Mouse (Mus musculus): ENCODE measurements at regions not wholly inside any gene's neighbourhood (a gene's known extent, or its start where the extent isn't known, plus 50 kb on each side); places are given as distances from the start of the nearest gene placed in this dataset.

DNA sequence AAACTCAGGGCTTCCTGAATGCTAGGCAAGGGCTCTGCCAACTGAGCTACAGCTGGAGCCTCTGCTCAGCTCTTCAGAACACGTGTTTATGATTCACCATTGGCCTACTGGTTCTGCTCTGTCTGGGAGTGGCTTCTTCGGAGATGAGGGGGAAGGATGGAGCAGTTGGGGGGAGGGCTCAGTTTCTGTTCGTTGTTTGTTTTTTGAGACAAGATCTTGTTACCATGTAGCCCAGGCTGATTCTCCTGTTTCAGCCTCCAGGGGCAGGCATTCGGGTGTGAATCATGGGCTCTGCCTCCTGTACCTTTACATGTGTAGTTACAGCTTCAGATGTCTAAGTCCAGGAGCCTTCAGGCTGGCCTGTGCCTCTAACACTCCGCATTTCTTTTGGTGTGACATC, 285.3 kb upstream of the Gadl1 start:
- TF ChIP-seq POLR2A (IDR thresholded peaks at IDR 0.05; ENCODE audit: borderline replicate concordance, extremely low read depth, insufficient read depth, insufficient read length, poor library complexity, severe bottlenecking) (no peak), CTCF (IDR thresholded peaks at IDR 0.05; ENCODE audit: borderline replicate concordance, extremely low read depth, insufficient read depth, insufficient read length) (no peak)
- no peak for DNase-seq (ENCODE audit: low read depth)

DNA sequence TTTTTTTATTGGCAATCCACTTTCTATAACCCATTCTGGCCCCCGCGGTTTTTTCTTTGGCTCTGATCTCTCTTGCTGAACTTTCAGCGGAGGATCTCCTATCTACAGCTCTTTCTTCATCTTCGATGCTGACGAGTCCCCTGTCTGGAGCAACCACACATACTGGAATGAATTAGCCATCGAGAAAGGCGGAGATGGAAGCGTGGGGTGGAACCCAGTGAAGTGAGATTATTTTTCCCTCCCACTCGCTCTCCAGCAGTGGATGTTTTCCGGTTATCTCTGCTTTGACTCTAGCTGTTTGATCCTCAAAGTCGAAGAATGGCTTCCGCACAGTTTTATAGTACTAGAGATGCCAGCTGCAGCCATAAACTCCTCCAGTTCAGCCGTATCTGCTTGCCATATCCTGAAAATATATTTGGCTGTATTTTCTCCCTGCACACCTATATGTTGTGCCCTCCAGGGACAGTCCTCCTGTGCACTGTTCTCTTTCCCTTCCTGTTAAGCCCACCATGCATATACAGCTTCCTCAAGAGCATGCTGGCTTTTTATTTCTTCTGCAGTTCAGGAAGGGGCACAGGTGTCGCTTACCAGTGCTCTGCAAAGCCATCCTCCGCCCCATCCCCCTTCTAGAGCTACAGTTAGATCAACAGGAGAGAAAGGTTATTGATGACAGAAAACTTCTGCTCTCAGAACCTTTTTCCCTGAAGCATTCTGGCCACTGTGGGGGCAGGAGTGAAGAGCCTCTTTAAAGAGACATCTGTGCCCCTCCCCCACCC, 284.3 kb upstream of the Gadl1 start:
- no peak for DNase-seq (ENCODE audit: low read depth)
- TF ChIP-seq POLR2A (IDR thresholded peaks at IDR 0.05; ENCODE audit: borderline replicate concordance, extremely low read depth, insufficient read depth, insufficient read length, poor library complexity, severe bottlenecking) (no peak), CTCF (IDR thresholded peaks at IDR 0.05; ENCODE audit: borderline replicate concordance, extremely low read depth, insufficient read depth, insufficient read length) (no peak)

DNA sequence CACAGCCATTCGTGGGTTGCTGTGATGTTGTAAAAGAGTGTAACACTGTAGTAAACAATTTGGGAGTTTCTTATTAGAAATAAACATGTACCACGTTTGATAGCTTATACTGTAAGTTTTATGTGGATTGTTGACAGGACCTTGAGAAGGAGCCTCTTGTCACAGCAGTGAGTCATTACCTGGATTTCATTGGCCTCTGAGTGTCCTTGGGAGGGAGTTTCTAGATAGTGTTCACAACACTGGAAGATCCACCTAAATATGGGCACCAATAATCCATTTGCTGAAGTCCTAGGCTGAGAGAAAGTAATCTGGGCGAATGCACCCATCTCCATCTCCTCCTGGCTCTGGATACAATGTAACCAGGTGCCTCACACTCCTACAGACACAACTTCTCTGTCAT, 281.7 kb upstream of the Gadl1 start:
- no peak for TF ChIP-seq POLR2A (IDR thresholded peaks at IDR 0.05; ENCODE audit: borderline replicate concordance, extremely low read depth, insufficient read depth, insufficient read length, poor library complexity, severe bottlenecking)
- no peak for TF ChIP-seq CTCF (IDR thresholded peaks at IDR 0.05; ENCODE audit: borderline replicate concordance, extremely low read depth, insufficient read depth, insufficient read length)
- no peak for DNase-seq (ENCODE audit: low read depth)

DNA sequence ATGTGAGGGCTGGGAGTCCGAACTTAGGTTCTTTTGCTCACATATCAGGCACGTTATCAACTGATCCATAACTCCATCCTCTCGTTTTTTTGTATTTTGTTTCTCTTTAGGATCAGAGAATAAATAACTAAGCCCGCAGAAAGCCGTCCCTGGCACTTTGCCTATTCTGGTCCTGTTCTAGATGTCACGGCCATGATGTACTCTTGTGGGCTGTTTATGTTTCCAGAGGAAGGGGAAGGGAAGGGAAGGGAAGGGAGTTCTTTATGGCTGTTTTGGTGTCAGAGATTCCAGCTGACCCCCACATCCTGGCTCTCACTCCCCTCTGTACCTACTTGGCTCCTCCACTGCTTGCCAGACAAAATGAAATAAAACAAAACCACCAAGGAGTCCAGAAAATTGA, 272.1 kb upstream of the Gadl1 start:
- no peak for DNase-seq (ENCODE audit: low read depth)
- no peak for TF ChIP-seq POLR2A (IDR thresholded peaks at IDR 0.05; ENCODE audit: borderline replicate concordance, extremely low read depth, insufficient read depth, insufficient read length, poor library complexity, severe bottlenecking)
- no peak for TF ChIP-seq CTCF (IDR thresholded peaks at IDR 0.05; ENCODE audit: borderline replicate concordance, extremely low read depth, insufficient read depth, insufficient read length)

DNA sequence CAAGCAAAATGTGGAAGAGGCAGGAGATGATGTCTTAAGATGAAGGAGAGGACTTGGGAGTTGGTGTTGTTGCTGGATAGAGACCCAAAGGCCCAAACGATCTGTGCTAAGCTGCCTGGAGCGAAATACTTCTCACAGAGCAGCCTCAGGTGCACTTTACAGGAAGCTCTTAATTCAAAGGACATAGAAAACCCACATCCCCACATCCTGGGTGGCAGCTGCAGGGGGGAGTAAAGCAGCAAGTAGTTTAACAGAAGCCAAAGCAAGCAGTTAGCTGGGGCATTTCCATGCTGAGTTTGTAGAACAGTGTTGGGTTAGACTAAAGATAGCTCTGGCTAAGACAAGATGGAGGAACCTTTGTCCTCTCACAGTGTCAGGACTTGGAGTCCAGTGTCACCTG, 268.5 kb upstream of the Gadl1 start:
- no peak for DNase-seq (ENCODE audit: low read depth)
- TF ChIP-seq POLR2A (IDR thresholded peaks at IDR 0.05; ENCODE audit: borderline replicate concordance, extremely low read depth, insufficient read depth, insufficient read length, poor library complexity, severe bottlenecking) = no peak
- no peak for TF ChIP-seq CTCF (IDR thresholded peaks at IDR 0.05; ENCODE audit: borderline replicate concordance, extremely low read depth, insufficient read depth, insufficient read length)

DNA sequence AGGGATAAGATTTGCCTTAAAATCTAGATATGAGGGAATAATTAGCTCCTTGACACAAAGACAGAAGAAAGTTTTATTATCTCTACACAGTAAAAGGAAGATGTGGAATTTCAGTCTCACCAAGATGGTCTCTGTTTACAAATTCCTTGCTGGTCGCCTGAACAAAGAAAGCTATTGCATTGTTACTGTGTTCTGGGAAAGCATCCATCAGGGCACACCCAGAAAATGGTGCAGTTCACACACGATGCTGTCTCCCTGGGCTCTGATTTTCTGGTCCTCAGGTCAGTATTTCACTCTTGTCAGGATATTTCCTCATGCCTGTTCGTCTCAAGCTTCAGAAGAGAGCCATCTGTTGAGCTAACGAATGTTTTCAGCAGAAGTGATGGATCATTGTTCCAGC, 267.2 kb upstream of the Gadl1 start:
- no peak for TF ChIP-seq CTCF (IDR thresholded peaks at IDR 0.05; ENCODE audit: borderline replicate concordance, extremely low read depth, insufficient read depth, insufficient read length)
- TF ChIP-seq POLR2A (IDR thresholded peaks at IDR 0.05; ENCODE audit: borderline replicate concordance, extremely low read depth, insufficient read depth, insufficient read length, poor library complexity, severe bottlenecking) = no peak
- no peak for DNase-seq (ENCODE audit: low read depth)

DNA sequence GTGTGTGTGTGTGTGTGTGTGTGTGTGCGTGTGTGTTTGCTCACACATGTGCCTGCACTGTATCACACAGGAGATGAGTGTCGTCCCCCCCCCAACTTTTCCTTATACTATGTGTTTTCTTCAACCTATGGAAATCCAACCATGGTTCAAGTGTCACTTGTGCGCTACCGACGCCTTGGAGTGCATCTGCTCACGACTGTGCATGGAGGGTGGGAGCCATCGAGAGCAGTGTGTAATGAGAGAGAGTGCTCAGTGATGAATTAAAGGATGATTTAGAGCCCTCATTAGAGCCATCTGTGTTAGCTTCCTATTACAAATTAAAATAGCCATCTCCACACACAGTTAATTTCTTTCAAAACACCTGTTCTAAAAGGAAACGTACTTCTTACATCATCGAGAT, 264.3 kb upstream of the Gadl1 start:
- TF ChIP-seq POLR2A (IDR thresholded peaks at IDR 0.05; ENCODE audit: borderline replicate concordance, extremely low read depth, insufficient read depth, insufficient read length, poor library complexity, severe bottlenecking) = no peak
- TF ChIP-seq CTCF (IDR thresholded peaks at IDR 0.05; ENCODE audit: borderline replicate concordance, extremely low read depth, insufficient read depth, insufficient read length) = no peak
- peak; percentile 53 for DNase-seq (ENCODE audit: low read depth)

DNA sequence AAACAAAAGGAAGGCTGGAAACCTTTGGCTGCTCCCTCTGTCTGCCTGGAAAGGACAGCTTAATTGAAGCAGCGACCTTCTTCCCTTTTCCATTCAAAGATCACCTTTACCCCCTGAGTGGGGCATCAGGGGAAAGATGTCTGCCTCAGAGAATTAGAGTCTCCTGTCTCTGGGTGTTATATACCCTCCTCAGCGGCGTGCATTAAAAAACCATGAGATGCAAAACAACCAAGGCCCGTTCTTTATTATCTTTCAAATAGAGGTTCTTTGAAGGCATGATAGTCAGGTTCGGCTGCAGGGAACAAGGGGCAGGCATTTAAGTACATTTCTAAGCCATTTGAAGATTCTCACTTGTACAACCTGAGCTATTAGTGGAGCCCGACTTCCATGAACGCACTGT, 263.0 kb upstream of the Gadl1 start:
- no peak for DNase-seq (ENCODE audit: low read depth)
- no peak for TF ChIP-seq POLR2A (IDR thresholded peaks at IDR 0.05; ENCODE audit: borderline replicate concordance, extremely low read depth, insufficient read depth, insufficient read length, poor library complexity, severe bottlenecking)
- TF ChIP-seq CTCF (IDR thresholded peaks at IDR 0.05; ENCODE audit: borderline replicate concordance, extremely low read depth, insufficient read depth, insufficient read length) = no peak

DNA sequence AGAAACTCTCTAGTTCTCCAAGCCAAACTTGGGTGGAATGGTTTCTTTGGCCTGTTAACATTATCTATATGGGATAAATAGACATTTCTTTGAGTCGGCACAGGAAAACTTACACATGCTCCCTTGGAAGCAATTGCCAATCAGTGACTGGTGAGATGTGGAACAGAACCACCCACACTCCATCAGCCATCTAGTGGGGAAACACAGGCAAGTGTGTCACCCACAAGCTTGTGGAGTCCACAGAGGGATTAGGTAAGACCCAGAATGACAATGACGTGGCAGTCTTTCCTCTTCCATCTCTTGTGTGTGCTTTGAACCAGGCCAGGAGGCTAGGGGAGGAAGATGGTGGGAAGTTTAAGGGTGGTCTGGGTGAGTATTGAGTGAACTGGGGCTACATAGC, 257.5 kb upstream of the Gadl1 start:
- TF ChIP-seq POLR2A (IDR thresholded peaks at IDR 0.05; ENCODE audit: borderline replicate concordance, extremely low read depth, insufficient read depth, insufficient read length, poor library complexity, severe bottlenecking) = no peak
- DNase-seq (ENCODE audit: low read depth) = no peak

DNA sequence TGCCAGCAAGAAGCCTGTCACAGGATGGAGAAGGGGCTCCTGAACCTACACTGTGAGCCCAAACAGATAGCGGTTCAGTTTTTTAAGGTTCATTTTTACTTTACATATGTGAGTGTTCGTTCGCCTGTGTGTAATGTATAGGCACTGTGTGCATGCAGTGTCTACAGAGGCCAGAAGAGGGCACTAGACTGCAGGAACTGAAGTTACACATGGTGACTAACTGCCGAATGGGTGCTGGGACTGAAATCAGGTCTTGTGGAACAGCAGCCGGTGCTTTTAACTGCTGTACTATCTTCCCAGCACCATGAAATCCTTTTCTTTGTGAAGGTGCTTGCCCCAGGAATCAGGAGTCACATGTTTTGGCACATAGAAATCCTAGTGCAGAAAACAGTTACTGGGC, 256.1 kb upstream of the Gadl1 start:
- no peak for DNase-seq (ENCODE audit: low read depth)
- peak; percentile 28; the same call in 1 of the 2 replicates for TF ChIP-seq CTCF (IDR thresholded peaks at IDR 0.05; ENCODE audit: borderline replicate concordance, extremely low read depth, insufficient read depth, insufficient read length)
- TF ChIP-seq POLR2A (IDR thresholded peaks at IDR 0.05; ENCODE audit: borderline replicate concordance, extremely low read depth, insufficient read depth, insufficient read length, poor library complexity, severe bottlenecking) = no peak

DNA sequence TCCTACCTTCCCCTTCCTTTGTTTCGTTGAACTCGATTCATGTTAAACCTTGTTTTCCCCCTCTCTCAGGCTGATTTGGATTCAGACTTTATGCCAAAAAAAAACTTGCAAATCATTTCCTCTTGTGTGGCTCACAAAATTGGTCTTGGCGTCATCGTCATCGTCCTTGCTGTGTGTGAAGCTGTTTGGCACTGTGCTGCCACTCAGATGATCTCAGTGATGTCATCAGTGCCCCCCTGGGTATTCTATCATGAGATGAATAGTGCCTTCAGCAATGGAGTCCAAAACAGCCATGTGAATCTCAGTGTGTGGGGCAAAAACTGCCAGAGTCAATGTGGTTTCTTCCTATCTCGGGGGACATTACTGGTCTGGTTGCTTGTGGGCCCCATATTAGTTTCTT, 254.3 kb upstream of the Gadl1 start:
- DNase-seq (ENCODE audit: low read depth) = peak; percentile 19
- TF ChIP-seq POLR2A (IDR thresholded peaks at IDR 0.05; ENCODE audit: borderline replicate concordance, extremely low read depth, insufficient read depth, insufficient read length, poor library complexity, severe bottlenecking) = no peak
- no peak for TF ChIP-seq CTCF (IDR thresholded peaks at IDR 0.05; ENCODE audit: borderline replicate concordance, extremely low read depth, insufficient read depth, insufficient read length)

DNA sequence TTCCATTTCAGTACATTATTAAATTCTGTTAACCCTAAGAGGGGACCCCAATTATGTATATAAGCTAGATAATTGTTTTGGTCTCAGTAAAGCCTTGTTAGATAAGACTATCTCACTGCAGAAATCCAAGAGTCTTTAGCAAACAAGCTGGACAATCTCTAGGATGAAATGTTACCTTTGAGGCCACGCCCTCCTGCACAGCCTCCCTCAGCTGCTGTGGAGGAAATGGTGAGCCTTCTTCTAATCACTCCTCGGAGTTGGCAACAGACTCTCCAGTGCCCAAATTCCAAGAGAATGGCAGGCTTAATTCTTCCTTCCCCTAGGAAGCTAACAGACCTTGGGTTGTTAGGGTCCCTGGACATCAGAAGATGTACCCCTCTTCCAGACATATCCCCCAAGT, 252.7 kb upstream of the Gadl1 start:
- no peak for TF ChIP-seq CTCF (IDR thresholded peaks at IDR 0.05; ENCODE audit: borderline replicate concordance, extremely low read depth, insufficient read depth, insufficient read length)
- TF ChIP-seq POLR2A (IDR thresholded peaks at IDR 0.05; ENCODE audit: borderline replicate concordance, extremely low read depth, insufficient read depth, insufficient read length, poor library complexity, severe bottlenecking) = no peak

More for the DNA sequence above, 252.7 kb upstream of the Gadl1 start:
- no peak for DNase-seq (ENCODE audit: low read depth)
